Mouse (Mus musculus): ENCODE results near the gene Daam1.

- no peak for TF ChIP-seq CTCF (IDR thresholded peaks at IDR 0.05; ENCODE audit: control insufficient read depth, insufficient read depth, low read length)
- no peak for TF ChIP-seq POLR2A (IDR thresholded peaks at IDR 0.05; ENCODE audit: borderline replicate concordance, control insufficient read depth, low read depth, low read length)
These were observed 156.3 kb downstream of the Daam1 start for GRCm38 (mm10) chr12:71987161-71987560.

Measured in bone marrow, adult 2 months (tissue).